Mouse (Mus musculus) fat pad, adult 2 months (tissue): ENCODE results near the gene Habp4.

Experiments used
- DNase-seq: peaks from one replicate; pipeline ENCODE4 v3.0.0-alpha.2; 2011; ENCODE audit warnings: low read depth, low spot score; ENCODE audit errors: extremely low read depth

Gene Habp4

GRCm38 (mm10) chr13:64178000-64178399, 16.4 kb downstream of the Habp4 start:
- no peak for DNase-seq

- no peak for DNase-seq
Measured at GRCm38 (mm10) chr13:64178746-64179652, 17.4 kb downstream of the Habp4 start.

- no peak for DNase-seq
Measured at GRCm38 (mm10) chr13:64180300-64180699, 18.7 kb downstream of the Habp4 start.

DNA sequence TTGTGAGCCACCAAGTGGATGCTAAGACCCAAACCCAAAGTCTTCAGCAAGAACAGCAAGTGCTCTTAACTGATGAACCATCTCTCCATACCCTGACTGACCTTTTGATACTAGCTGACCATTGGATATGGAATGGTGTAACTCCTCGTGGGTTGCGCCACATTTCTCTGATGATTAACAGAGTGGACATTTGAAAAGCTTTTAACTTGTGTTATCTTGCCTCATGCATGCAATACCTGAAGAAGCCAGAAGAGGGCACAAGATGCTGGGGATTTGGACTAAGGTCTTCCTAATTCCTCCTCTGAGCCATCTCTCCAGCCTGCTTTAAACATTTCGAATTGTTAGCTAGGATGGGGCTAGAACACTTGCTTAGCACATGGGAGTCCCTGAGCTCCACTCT, 19.3 kb downstream of the Habp4 start:
- DNase-seq = no peak

DNA sequence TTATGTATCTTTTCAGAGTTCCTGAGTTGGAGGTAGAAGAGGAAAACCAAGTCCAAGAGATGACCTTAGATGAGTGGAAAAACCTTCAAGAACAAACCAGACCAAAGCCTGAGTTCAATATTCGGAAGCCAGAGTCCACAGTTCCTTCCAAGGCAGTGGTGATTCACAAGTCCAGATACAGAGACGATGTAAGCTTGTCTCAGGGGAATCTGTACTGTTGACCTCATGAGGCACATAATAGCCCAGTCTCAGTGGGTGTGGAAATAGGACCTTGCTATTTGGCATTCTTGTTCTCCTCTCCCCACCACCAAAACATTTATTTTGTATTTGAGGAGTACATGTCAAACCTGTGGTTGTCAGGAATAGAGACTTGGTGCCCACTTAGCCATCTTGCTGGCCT, 20.5 kb downstream of the Habp4 start:
- no peak for DNase-seq

DNA sequence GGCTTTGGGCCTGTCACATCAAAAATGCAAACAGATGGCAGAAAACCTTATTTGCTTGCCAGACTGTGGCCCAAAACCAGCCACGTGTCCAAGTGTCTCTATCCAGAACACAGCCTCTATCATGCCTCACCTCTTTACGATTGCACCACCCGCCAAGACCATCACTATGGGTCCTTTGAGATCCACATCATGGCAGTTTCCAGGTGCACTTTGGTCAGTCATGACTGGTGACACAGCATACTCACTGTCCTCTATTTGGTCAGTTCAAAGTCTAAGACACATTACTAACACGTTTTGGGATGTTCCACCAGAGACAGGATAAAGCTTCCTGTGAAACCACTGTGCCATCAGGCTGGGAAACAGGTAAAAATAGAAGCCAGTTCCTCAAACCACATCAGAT, 22.0 kb downstream of the Habp4 start:
- DNase-seq = no peak

DNA sequence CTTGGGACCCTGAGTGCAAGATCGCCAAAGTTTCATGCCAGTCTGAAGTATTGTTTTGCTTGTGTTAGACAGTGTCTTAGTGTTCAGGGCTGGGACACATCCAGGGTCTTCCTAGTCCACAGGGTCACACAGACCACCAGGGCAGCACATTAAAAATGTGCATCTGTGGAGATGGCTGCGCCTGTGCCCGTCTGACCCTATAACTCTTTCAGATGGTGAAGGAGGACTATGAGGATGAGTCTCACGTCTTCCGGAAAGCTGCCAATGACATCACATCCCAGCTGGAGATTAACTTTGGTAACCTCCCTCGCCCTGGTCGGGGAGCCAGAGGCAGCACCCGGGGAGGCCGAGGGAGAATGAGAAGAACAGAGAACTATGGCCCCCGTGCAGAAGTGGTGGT, 22.7 kb downstream of the Habp4 start:
- no peak for DNase-seq

DNA sequence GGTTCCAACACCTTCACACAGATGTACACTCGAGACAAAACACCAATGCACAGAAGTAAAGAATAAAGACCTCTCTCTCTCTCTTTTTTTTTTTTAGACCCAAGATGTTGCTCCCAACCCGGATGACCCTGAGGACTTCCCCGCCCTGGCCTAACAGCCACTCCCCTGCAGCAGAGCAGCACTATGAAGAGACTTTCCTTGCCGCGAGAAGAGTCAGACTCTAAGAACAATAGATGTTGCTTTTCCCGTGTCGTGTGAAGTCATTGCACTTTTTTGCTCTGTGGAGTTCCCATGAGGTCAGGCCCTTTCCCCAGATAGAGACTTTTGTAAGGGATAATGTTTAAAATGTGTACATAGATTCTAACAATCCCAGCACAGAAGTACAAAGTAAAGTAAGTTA, 23.6 kb downstream of the Habp4 start:
- DNase-seq = no peak

DNA sequence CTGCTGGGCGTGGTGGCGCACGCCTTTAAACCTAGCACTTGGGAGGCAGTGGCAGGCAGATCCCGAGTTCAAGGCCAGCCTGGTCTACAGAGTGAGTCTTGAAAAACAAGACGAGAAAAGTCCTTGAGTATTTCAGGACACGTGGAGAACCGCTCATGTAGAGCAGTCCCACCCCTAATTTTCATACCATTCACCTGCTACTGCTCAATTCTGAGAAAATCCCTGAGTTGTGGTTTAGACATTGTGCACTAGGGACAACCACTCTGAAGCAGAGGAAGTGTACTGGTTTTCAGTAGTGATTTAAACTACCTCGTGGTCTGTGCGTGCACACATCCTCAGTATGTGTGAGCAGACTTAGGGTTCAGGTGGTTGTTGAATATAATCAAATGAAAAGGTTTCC, 24.0 kb downstream of the Habp4 start:
- DNase-seq = no peak

GRCm38 (mm10) chr13:64186516-64186915, 24.9 kb downstream of the Habp4 start:
- no peak for DNase-seq

DNA sequence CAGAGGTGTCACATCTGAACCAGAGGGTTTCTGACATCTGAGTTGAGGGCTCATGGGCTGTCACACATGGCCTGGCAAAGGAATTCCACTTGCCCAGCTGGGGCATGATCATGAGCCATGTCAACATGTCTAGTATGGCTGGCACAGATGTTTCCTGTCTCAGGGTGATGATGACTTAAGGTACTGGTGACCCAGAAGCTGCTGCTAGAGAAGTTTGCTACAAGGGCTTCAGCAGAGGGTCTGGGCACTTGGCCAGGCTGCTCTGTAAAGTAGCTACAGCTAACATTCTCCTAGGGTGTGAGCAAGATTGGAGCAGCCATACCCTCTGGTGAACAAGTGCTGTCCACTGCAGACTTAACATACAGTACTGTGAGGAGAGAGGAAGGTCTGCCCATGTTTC, 25.4 kb downstream of the Habp4 start:
- no peak for DNase-seq

DNA sequence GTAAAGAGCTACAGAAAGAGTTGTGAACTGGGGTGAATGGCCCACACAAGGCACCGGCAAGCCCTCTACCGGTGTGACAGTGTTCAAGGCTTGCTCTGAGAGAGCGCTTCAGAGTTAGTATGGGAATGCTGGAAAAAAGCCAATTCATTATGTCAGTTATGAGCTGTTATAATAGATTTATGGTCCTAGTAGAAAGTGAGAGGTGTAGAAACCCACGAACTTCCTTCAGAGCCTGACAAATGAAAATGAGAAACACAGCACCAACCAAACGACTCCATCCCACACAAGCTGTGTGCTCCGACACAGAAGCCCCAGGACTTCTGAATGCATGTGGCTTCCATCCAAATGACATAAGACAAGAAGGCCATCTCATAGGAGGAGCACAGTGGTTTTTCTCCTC, 36.3 kb downstream of the Habp4 start:
- DNase-seq = no peak

DNA sequence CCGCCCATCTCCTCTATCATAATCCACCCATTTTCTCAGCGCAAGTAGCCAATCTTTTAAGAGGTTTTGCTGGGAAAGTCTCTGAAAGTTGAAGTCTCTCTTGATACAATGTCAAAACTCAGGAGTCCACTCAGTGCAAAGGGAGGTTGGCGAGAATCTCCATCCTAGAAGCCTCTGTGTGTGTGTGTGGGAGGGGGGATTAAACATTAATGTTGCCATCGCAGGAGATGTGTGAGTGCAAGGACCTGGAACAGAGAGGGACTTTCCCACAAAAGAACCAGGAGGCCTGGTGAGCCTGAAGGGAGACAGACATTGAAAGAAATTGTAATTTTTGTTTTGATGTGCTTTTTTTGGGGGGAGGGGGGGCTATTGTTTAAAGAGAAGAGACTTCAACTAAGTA, 36.7 kb downstream of the Habp4 start:
- no peak for DNase-seq

DNA sequence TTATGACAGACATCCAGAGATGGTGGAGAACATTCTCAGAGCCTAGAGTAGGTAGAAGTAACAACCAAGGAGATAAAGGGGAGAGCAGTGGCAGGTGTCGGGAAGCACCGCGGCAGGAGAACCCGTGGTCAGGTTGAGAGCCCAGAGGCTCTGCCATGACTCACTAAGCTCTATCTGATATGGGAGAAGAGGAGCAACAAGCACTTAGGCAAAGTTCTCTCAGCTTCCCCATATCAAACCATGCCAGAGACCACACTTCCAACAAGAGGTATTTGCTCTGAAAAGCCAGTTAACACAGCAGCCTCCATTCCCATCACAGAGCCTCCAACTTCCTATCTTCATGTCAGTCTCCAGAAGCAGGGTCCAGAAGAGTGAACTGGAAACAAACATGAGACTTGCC, 39.3 kb downstream of the Habp4 start:
- no peak for DNase-seq

DNA sequence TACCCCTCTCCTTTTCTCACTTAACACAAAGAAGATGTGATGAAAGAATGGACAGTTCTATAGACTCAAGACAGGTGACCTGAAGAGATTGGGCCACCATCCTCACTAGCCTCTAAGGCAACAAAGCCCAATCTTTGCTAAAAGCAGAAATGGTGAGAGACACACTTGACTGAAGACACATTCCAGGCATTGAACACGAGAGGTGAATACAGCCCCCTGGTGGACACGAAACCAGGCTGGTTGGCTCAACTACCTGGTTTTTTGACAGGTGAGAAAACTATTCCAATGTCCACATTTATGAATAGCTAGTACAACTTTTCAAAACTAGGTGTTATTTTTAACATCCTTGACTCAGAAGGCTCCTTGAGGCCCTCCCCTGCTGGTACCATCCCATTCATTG, 43.1 kb downstream of the Habp4 start:
- DNase-seq = no peak

- DNase-seq = no peak
Measured at GRCm38 (mm10) chr13:64205186-64205585, 43.6 kb downstream of the Habp4 start.

GRCm38 (mm10) chr13:64208146-64208545, 46.5 kb downstream of the Habp4 start:
- no peak for DNase-seq

- no peak for DNase-seq
Measured at GRCm38 (mm10) chr13:64211995-64212603, 50.5 kb downstream of the Habp4 start.

DNA sequence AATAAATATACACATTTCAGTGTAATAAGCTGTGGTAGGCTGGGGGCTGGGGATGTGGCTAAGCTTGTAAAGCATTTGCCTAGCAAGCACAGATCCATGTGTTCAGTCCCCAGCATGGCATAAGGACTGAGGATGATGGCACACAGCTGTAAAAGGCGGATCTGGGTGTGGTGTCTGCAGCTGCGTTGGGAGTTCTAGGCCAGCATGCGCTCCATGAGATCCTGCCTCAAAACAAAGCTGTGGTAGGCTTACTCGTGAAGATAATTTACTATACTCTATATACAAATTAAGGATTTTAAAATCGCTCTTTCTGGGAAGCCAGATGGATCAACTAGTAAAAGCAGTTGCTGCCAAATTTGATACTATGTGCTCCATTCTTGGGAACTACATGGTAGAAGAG, 53.3 kb downstream of the Habp4 start:
- DNase-seq = no peak

- DNase-seq = no peak
Measured at GRCm38 (mm10) chr13:64225738-64226137, 64.1 kb downstream of the Habp4 start.

GRCm38 (mm10) chr13:64226725-64227124, 65.1 kb downstream of the Habp4 start:
- DNase-seq = no peak

GRCm38 (mm10) chr13:64233139-64233538, 71.5 kb downstream of the Habp4 start:
- DNase-seq = no peak
